Mouse (Mus musculus): ENCODE measurements around the gene Nasp.
A peak's percentile ranks its signal among the peaks of the same experiment; 100 is the strongest.

Nasp gene

DNA sequence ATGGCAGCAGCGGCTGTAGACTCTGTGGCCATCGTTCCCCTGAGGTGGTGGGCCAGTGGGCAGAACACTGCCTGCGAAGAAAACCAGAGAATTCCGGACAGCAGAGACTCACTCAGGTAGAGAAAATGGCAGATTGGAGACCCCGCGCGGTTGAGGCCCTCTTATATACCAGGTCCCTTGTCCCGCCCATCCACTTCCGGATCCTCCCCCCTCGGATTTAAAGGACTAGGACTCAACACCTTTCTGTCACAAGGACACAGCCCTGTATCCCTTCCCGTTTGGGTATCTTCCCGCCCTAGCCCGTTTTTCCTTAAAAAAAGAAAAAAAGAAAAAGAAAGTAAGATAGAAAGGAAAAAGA lies 403 bp downstream of the Nasp start:
- peak; percentile 93 for DNase-seq

DNA sequence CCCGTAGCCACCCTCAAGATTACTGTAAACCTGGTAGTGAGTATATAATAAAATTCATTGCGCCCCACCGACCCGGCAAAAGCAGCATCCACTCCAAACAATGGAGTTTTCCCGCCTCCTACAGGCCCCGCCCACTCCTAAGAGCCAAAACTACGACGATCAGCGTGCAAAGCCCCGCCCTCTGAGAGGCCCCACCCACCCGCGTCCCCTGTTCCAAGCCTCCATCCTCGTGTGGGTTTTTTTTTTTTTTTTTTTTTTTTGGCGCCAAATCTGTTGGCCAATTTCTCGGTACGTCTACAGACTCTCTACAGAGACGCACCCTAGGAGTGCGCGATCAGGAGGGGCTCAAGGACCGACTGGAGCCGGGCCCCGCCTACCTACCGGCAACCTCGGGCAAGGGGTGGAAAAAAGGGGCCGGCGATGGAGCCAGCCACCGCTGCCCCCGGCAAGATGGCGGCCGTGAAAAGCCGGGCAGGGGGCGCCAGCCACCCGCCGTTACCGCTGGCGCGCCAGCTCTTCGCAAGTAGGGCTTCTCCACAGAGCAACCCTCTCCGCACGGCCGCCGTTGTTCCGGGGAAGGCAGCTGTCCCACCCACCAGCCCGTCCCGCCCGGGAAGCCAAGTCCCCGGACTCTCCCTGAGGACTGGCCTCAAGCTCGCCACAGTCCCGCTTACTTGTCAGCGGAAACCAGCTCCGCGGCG lies 933 bp downstream of the Nasp start:
- DNase-seq, result peak; percentile 86

DNA sequence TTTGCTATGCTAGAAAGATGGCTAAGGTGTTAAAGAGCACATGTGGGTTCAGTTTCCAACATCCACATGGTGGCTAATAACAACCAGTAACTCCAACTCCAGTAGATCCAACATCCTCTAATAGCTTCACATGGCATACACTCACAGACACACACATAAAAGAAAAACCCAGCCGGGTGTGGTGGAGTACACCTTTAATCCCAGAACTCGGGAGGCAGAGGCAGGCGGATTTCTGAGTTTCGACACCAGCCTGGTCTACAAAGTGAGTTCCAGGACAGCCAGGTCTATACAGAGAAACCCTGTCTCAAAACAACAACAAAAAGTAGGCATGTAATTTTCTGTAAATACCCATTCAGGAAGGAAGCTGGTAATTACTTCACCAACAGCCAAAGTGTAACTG lies 2.9 kb downstream of the Nasp start:
- no peak for DNase-seq

DNA sequence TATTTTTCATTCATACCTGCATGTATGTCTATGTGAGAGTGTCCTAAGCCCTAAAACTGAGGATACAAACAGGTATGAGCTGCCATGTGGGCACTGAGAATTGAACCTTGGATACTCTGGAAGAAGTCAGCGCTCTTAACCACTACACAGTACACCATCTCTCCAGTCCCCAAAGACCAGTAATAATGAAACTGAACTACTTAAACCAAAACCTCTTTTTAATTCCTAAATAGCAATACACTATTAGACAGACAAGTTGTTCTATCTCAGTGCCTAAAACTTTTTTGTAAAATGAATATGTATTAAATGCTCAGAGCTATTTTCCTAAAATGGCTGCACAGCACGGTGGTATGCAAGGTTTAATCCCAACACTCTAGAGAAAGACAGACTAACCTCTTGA lies 12.5 kb downstream of the Nasp start:
- no peak for DNase-seq

DNA sequence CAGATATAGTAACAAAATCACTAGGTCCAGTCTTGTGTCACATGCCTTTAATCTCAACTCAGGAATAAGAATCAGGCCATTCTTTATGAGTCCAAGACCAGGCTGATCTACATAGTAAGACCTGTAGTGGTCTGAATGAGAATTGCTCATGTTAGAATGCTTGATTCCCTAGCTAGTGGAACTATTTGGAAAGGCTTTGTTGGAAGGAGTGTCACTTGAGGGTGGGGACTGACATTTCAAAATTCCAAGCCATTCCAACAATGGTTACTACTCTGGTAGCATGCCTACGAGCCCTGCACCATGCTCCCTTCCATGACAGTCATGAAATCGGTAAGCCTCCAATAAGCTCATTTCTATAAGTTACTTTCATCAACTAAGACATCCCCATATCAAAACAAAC lies 15.1 kb downstream of the Nasp start:
- no peak for DNase-seq

DNA sequence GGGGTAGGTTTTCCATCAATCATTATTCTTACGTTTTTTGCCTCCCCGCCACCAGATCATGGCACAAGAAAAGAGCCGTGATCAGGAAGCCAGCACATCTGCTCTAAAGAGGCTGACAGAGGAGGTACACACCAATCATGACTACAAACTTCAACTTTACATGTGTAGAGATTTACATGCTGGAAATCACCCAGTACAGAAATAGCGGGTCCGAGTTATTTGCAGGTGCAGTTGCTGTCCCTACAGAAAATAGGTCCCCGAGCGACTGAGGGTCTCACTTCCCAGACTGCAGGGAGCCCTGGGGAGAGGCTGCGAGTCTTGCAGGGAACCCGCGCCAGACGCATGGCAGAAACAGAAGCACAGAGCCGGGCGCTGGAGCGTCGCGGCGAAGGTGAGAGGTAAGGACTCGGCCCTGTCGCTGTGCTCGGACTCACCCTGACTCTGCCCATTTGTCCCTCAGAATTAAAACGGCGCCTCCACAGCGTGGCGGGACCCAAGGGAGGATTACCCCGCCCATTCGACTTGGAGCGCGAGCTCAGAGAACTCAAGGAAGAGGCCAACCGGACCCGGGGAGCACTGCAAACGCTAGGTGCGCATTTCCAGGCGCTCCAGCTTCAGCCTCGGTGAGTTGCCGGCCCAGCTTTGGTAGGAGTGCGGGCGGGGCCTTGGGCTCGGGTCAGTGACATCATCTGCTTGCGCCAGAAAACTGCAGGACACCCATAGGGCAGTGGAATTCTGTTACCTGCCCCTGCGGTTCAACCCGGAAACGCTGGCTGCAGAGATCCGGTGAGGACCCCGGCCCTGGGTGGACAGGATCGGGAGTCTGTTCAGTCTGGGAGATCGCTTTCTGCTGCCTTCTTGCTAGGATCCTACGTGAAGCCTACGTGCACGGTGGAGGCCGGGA lies 30.5 kb downstream of the Nasp start:
- peak; percentile 56 for DNase-seq

DNA sequence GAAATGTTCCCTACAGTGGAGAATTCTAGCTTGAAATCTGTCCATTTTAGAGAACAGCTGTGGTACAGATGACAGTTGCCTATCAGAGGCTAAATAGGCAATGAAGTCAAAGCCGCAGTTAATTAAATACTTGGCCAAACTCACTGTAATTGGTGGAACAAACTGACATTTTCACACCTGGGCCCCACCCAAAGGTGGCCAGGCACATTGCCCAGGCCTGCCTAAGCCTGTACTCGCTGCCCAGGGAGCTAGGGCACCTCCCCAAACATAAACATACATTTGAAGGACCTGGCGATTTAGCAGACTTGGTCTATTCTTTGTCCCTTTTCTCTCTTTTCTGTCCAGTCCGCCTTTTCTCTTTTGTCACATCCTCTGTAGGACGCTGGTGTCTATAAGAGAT lies 31.4 kb downstream of the Nasp start, which contains the start of gene Ccdc17:
Gene Ccdc17 (plus strand): TSS at position 276 of the 400 bp plus-strand sequence.
- DNase-seq, result no peak

DNA sequence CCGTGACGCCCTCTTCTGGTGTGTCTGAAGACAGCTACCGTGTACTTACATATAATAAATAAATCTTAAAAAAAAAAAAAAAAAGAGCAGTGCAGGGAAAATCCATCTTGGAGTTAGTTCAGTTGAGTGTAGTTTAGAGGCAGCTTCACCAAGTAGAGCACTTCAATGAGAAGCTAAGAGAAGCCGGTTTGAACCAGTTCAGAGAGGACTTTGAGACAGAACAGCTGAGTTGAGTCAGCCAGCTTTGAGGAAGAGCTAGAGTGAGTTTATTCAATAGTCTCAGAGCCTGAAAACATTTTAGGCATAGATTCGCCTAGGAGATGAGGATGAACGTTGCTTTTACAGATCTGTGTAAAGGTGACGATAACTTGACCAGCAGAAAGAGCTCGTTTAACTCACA lies 31.9 kb downstream of the Nasp start:
- no peak for DNase-seq

DNA sequence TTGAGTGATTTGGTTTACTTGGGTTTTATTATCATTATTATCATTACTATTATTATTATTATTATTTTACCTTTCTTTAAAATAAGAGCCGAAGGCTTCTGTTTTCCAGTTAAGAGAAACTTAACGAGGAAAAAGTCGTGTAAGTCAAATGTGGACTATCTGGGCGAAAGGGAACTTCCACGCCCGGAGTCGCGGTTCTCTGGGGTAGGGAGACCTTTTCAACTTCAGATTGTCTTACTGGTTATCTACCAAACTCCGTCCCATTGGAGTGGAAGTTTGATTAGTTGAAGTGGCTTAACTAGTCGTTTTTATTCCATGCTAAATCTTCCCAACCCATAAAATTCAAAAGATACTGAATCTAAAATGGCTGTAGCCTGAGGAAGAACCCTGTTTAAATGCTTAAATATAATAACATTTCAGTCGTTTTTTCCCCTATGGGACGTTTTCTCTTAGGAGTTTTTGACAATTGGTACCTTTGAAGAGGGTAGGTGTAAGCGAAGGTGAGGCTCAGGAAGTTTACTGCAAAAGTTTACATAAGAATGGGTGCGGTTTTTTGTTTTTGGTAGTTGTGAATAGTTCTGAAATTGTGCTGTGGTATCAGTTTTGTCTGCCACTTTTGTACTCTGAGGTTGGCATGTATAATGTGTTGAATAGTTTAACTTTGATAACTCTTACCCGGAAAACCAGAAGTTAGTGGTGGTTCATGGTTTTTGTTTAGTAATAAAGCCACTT lies 69.4 kb downstream of the Nasp start:
- DNase-seq, result no peak

DNA sequence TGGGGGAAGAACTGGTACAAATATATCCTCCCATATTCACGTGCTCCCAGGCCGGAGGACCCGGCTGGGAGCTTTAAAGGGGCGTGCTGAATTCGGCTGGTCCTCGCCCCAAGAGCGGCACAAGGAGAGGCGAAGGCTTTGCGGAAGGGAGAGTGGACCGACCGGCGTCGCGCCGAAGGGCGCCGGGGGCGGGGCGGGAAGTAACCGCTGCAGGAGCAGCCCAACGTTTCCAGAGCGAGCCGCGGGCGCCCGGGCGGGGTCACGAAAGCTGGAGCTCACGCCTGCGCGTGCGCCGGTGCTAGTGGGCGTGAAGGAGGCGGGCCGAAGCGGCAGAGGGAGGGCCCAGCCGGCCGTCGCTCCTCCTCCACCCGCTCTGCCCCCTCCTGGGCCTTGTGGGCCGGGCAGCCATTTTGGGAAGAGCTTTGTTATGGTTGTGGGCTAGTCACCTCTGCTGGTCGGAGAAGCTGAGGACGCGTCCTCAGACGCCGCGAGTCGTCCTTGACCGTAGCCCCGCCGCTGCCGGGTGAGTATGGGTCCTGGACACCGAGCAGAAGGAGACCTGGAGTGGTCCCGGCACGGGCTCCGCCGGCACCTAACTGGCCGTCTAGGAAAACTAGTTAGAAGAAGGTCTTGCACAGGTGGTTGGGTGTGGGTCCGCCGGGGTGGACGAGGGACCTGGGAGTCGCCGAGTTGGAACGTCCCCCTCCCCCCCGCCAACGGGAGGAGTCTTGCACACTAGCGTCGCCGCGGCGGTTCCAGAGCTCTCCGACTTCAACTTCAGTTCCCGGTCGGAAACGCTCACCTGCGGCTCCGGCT lies 70.2 kb downstream of the Nasp start, which contains the start of gene Gpbp1l1:
Gene Gpbp1l1 (plus strand): TSS at position 353 of the 816 bp plus-strand sequence.
- DNase-seq, result peak; percentile 99

DNA sequence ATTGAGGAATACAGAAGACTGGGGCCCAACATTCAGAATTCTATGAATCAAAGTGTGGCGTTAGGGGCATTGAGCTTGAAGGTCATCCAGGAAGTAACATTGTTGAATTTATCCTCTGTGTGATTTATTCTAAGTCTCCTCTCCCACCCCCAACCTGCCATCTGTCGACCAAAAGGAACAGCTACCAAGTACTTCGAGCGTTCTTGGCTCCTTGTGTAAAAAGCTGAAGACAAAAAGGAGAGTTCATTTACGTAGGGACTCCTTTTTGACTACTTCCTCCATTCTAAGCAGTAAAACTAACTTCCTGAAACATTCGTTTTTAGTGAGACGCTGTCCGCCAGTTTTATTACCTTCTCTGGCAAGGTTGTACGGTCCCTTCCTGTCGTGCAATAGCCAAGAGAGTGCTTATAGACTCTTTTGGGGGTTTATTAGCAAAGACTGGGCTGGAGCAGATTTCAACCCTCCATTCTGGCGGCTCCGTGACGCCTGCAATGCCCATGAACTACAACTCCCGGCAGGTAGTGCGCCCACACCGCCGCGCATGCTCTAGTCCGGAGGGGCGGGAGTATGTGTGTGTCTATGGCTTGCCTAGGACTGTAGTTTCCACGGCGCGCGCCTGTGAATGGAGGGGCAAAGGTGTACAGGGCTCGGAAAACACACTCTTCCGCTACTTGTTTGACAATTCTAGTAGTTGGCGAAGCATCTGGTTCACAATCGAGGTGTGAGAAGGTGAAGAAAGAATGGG lies 71.0 kb downstream of the Nasp start:
- DNase-seq, result peak; percentile 95

DNA sequence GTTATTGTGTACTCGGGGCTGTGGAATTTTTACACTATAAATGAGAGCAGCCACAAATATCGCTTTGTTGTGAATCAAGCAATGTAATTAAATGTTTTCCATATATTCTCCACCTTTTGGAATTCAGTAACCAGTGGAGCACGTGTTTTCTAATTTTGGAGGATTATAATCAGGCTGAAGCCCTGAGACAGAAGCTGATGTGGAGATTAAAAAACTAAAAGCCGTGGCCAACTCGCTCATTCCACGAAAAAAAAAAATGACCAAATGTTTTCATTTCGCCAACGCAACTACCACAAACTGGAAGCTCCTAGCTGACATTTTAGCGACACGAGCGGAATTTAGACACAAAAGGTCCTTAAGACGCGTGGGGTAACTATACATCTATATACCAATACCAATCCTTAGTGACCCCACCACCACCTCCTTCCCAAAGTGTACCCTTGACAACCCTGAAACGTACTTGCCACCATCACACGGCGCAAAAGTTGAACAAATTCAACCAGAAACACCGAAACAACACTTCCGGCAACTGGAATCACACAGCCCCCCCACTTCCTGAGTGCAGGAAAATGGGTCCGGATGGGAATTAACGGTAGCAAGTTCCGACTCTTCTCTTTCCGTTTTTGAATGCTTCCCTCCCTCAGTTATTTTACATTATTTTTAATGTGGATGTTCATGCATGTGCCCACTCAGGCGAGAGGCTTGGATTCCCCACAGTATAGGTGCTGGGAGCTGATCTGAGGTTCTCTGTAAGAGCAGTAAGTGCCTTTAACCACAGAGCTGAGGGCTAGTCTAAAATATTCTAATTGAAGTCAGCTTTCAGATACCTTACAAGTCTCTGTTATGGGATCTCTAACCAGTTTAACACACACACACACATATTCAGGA lies 72.1 kb downstream of the Nasp start, which contains the start of gene Tmem69:
Gene Tmem69 (minus strand): TSS at position 524 of the 888 bp plus-strand sequence.
- DNase-seq, result peak; percentile 80

DNA sequence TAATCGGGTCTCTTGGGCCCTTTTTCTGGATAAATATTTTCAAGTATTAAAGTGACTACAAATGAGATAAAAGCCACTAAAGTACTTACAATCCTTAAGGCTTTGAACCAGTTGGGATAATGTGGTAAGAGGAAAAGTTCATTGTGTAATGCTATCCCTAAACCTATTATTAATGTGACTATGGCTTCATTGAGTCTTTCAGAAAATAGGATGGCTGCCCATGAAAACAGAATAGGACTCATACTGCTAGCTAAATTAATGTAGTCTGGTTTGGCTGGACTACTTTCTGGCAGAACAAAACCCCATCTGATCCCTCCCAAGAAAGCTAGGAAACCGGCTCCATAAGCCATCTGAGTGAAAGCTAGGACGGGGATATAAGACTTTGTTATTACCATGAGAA lies 74.7 kb downstream of the Nasp start:
- no peak for DNase-seq
